Mouse (Mus musculus): ENCODE measurements around the gene Lcp1.
"Not testable (repeated sequence)": the region's sequence is repeated elsewhere in the genome, so short reads cannot be mapped to it uniquely, and the experiment has no call there.

- TF ChIP-seq NRF1 (IDR thresholded peaks at IDR 0.05; ENCODE audit: low read depth, low read length); POLR2A (IDR thresholded peaks at IDR 0.05; ENCODE audit: low read depth, low read length); E2F4 (IDR thresholded peaks at IDR 0.05; ENCODE audit: insufficient replicate concordance, low read depth, low read length); HCFC1 (IDR thresholded peaks at IDR 0.05; ENCODE audit: low read depth, low read length); JUND (conservative IDR thresholded peaks at IDR 0.05; ENCODE audit: low read depth, low read length); CTCF (conservative IDR thresholded peaks at IDR 0.05 in 1 of 2, IDR thresholded peaks at IDR 0.05 in 1 of 2; ENCODE audit: low read depth in 2 of 2, low read length in 2 of 2); UBTF (IDR thresholded peaks at IDR 0.05; ENCODE audit: low read depth, low read length); MXI1 (IDR thresholded peaks at IDR 0.05; ENCODE audit: low read depth, low read length); RAD21 (IDR thresholded peaks at IDR 0.05; ENCODE audit: low read depth, low read length); POLR2AphosphoS2 (IDR thresholded peaks at IDR 0.05; ENCODE audit: low read depth, low read length); RCOR1 (conservative IDR thresholded peaks at IDR 0.05; ENCODE audit: low read depth, low read length); MAFK (IDR thresholded peaks at IDR 0.05; ENCODE audit: insufficient replicate concordance, low read length); USF2 (conservative IDR thresholded peaks at IDR 0.05; ENCODE audit: low read depth, low read length); EP300 (IDR thresholded peaks at IDR 0.05; ENCODE audit: low read length): not testable (repeated sequence)
These were observed 16.8 kb downstream of the Lcp1 start for GRCm38 (mm10) chr14:75147706-75148105.
